ENCODE assay signal across 7 mouse cellular contexts in genomic region chr9:108093586-108093985, GRCm38 (mm10). TPM values are rescaled to one million over a fixed set of nuclear protein-coding genes. Genes with fewer than 3 reads are reported as not detected.
A peak's percentile ranks its signal among the peaks of the same experiment; 100 is the strongest.
DNase-seq lines count a peak whose midpoint lies in the region; ATAC-seq and TF ChIP-seq lines count a peak whose summit lies in the region.

No protein-coding gene starts in this region.

- H3K27ac ChIP-seq in lung, embryonic 14.5 days (ENCODE audit: low read depth) = no peak overlapping the region; the same call in 1 of the 2 replicates
- peak overlapping the region; percentile 84; the same call in 1 of the 2 replicates for H3K27ac ChIP-seq in embryonic facial prominence, embryonic 13.5 days
- H3K27ac ChIP-seq in intestine, postnatal 0 days (ENCODE audit: low read depth, low read length) = peak overlapping the region; percentile 91
- H3K27ac ChIP-seq in olfactory bulb, adult 2 months (ENCODE audit: insufficient read depth, low read depth, low read length) = no peak overlapping the region

- peaks cover 5% of the 10 kb centered on the region for H3K4me1 ChIP-seq in lung, embryonic 14.5 days (ENCODE audit: insufficient read depth)
- H3K4me1 ChIP-seq in embryonic facial prominence, embryonic 13.5 days = peaks cover 19% of the 10 kb centered on the region; the same call in 1 of the 2 replicates
- peaks cover 8% of the 10 kb centered on the region; the same call in 1 of the 2 replicates for H3K4me1 ChIP-seq in intestine, postnatal 0 days (replicated peaks; ENCODE audit: control insufficient read depth, insufficient read depth, low read length)
- H3K4me1 ChIP-seq in olfactory bulb, adult 2 months (ENCODE audit: control insufficient read depth, insufficient read depth, low read length) = peaks cover 14% of the 10 kb centered on the region

- no peaks in the 10 kb centered on the region for H3K27me3 ChIP-seq in lung, embryonic 14.5 days (ENCODE audit: insufficient read depth, low read length)
- H3K27me3 ChIP-seq in embryonic facial prominence, embryonic 13.5 days = no peaks in the 10 kb centered on the region
- no peaks in the 10 kb centered on the region for H3K27me3 ChIP-seq in intestine, postnatal 0 days (replicated peaks; ENCODE audit: control insufficient read depth, insufficient read depth, low read length)

- TF ChIP-seq POLR2A in olfactory bulb, adult 2 months (IDR thresholded peaks at IDR 0.05; ENCODE audit: insufficient read depth, low read depth, low read length) = no peak

- peak overlapping the region; percentile 99 for H3K4me2 ChIP-seq in lung, embryonic 14.5 days
- peak overlapping the region; percentile 96 for H3K4me2 ChIP-seq in embryonic facial prominence, embryonic 13.5 days
- H3K4me2 ChIP-seq in intestine, postnatal 0 days (replicated peaks; ENCODE audit: low read depth) = peak overlapping the region; percentile 93

- peak overlapping the region; percentile 77 for H3K9ac ChIP-seq in lung, embryonic 14.5 days
- peak overlapping the region; percentile 77 for H3K9ac ChIP-seq in embryonic facial prominence, embryonic 13.5 days
- H3K9ac ChIP-seq in intestine, postnatal 0 days (ENCODE audit: low read depth, low read length) = peak overlapping the region; percentile 91

- WGBS in lung, embryonic 14.5 days = 65% methylated on average over 10 of the region's 10 CpGs
- 71% methylated on average over 10 of the region's 10 CpGs for WGBS in embryonic facial prominence, embryonic 13.5 days
- 62% methylated on average over 10 of the region's 10 CpGs for WGBS in intestine, postnatal 0 days
- WGBS in olfactory bulb, adult 2 months = 69% methylated on average over 10 of the region's 10 CpGs

- H3K36me3 ChIP-seq in lung, embryonic 14.5 days (ENCODE audit: insufficient read depth) = peaks cover 39% of the 10 kb centered on the region
- H3K36me3 ChIP-seq in embryonic facial prominence, embryonic 13.5 days = peaks cover 43% of the 10 kb centered on the region
- peaks cover 33% of the 10 kb centered on the region for H3K36me3 ChIP-seq in intestine, postnatal 0 days (ENCODE audit: control insufficient read depth, insufficient read depth)

- peak overlapping the region; percentile 76 for H3K4me3 ChIP-seq in lung, embryonic 14.5 days (ENCODE audit: low read depth, low read length)
- peak overlapping the region; percentile 65 for H3K4me3 ChIP-seq in embryonic facial prominence, embryonic 13.5 days
- H3K4me3 ChIP-seq in intestine, postnatal 0 days (ENCODE audit: low read depth, low read length) = peak overlapping the region; percentile 87
- peak overlapping the region; percentile 57 for H3K4me3 ChIP-seq in olfactory bulb, adult 2 months (ENCODE audit: insufficient read depth, low read depth, low read length)

- peak; percentile 21 for DNase-seq in lung, embryonic 14.5 days
- no peak for DNase-seq in lung, adult 18-20 months
- DNase-seq in frontal cortex, postnatal 10 days (ENCODE audit: low spot score in 2 of 2) = no peak

- H3K9me3 ChIP-seq in lung, embryonic 14.5 days (ENCODE audit: low read depth, low read length) = no peaks in the 10 kb centered on the region
- no peaks in the 10 kb centered on the region for H3K9me3 ChIP-seq in embryonic facial prominence, embryonic 13.5 days
- H3K9me3 ChIP-seq in intestine, postnatal 0 days (ENCODE audit: control insufficient read depth) = no peaks in the 10 kb centered on the region

- TF ChIP-seq CTCF in lung, embryonic 14.5 days (IDR thresholded peaks at IDR 0.05; ENCODE audit: low read depth) = no peak
- no peak for TF ChIP-seq CTCF in intestine, postnatal 0 days (IDR thresholded peaks at IDR 0.05; ENCODE audit: low read depth)
- no peak for TF ChIP-seq CTCF in olfactory bulb, adult 2 months (IDR thresholded peaks at IDR 0.05; ENCODE audit: insufficient read depth, low read depth, low read length)

- ATAC-seq in lung, embryonic 14.5 days (ENCODE audit: insufficient read depth) = no peak
- no peak for ATAC-seq in embryonic facial prominence, embryonic 13.5 days (ENCODE audit: insufficient number of reproducible peaks, insufficient read depth, low FRiP score, low TSS enrichment, low read depth)
- no peak for ATAC-seq in intestine, postnatal 0 days
- no peak for ATAC-seq in inflammation-experienced regulatory T-cells, adult 6 months

RNA-seq across cellular contexts. Expression of gene Apeh, which starts 0.8 kb away (rescaled TPM):
- polyA plus RNA-seq in lung, embryonic 14.5 days (2014; fragmentation: Nextera tagmentation; extraction: Ambion mirVana) = 49.4 and 49.9 TPM in 2 replicates
- 40.8 and 45.6 TPM in 2 replicates for polyA plus RNA-seq in embryonic facial prominence, embryonic 13.5 days (2015; fragmentation: Nextera tagmentation; extraction: Ambion mirVana)
- polyA plus RNA-seq in intestine, postnatal 0 days (2015; fragmentation: Nextera tagmentation; extraction: Ambion mirVana) = 82.6 and 98.4 TPM in 2 replicates
- polyA plus RNA-seq in olfactory bulb, adult 2 months (2012; ENCODE audit: insufficient read depth, insufficient read length, low replicate concordance, missing spikeins) = not detected in 2 replicates
- polyA plus RNA-seq in inflammation-experienced regulatory T-cells, adult 6 months (2017; shearing (Covaris generic)) = 10 to 100 TPM; 35.3 to 52.6 (median 45.0) TPM

RNA-seq across cellular contexts. Expression of gene Rnf123, which starts 10.4 kb away (rescaled TPM):
- polyA plus RNA-seq in lung, embryonic 14.5 days (2014; fragmentation: Nextera tagmentation; extraction: Ambion mirVana) = 27.9 and 30.9 TPM in 2 replicates
- polyA plus RNA-seq in embryonic facial prominence, embryonic 13.5 days (2015; fragmentation: Nextera tagmentation; extraction: Ambion mirVana) = 31.2 and 36.2 TPM in 2 replicates
- polyA plus RNA-seq in intestine, postnatal 0 days (2015; fragmentation: Nextera tagmentation; extraction: Ambion mirVana) = 17.2 and 18.2 TPM in 2 replicates
- polyA plus RNA-seq in olfactory bulb, adult 2 months (2012; ENCODE audit: insufficient read depth, insufficient read length, low replicate concordance, missing spikeins) = not detected in 2 replicates
- polyA plus RNA-seq in inflammation-experienced regulatory T-cells, adult 6 months (2017; shearing (Covaris generic)) = 10 to 100 TPM; 36.0 to 83.5 (median 66.3) TPM

RNA-seq across cellular contexts. Expression of gene Mst1, which starts 13.3 kb away (rescaled TPM):
- 0.18 and 0.20 TPM in 2 replicates for polyA plus RNA-seq in lung, embryonic 14.5 days (2014; fragmentation: Nextera tagmentation; extraction: Ambion mirVana)
- 0.38 and 1.0 TPM in 2 replicates for polyA plus RNA-seq in embryonic facial prominence, embryonic 13.5 days (2015; fragmentation: Nextera tagmentation; extraction: Ambion mirVana)
- polyA plus RNA-seq in intestine, postnatal 0 days (2015; fragmentation: Nextera tagmentation; extraction: Ambion mirVana) = 0.78 and 0.84 TPM in 2 replicates
- not detected in 2 replicates for polyA plus RNA-seq in olfactory bulb, adult 2 months (2012; ENCODE audit: insufficient read depth, insufficient read length, low replicate concordance, missing spikeins)
- under 1 TPM in 2 of 3 experiments, not detected in 1; 0.67 to 0.87 TPM for polyA plus RNA-seq in inflammation-experienced regulatory T-cells, adult 6 months (2017; shearing (Covaris generic))

RNA-seq across cellular contexts. Expression of gene Amigo3, which starts 40.6 kb away (rescaled TPM):
- polyA plus RNA-seq in lung, embryonic 14.5 days (2014; fragmentation: Nextera tagmentation; extraction: Ambion mirVana) = 3.1 and 3.4 TPM in 2 replicates
- polyA plus RNA-seq in embryonic facial prominence, embryonic 13.5 days (2015; fragmentation: Nextera tagmentation; extraction: Ambion mirVana) = 3.4 and 3.7 TPM in 2 replicates
- polyA plus RNA-seq in intestine, postnatal 0 days (2015; fragmentation: Nextera tagmentation; extraction: Ambion mirVana) = 4.4 and 4.8 TPM in 2 replicates
- polyA plus RNA-seq in olfactory bulb, adult 2 months (2012; ENCODE audit: insufficient read depth, insufficient read length, low replicate concordance, missing spikeins) = not detected in 2 replicates
- polyA plus RNA-seq in inflammation-experienced regulatory T-cells, adult 6 months (2017; shearing (Covaris generic)) = 1 to 10 TPM in 2 of 3 experiments, under 1 TPM in 1; 0.69 to 3.9 (median 1.9) TPM

RNA-seq across cellular contexts. Expression of gene Gmppb, which starts 44.5 kb away (rescaled TPM):
- 22.2 and 25.7 TPM in 2 replicates for polyA plus RNA-seq in lung, embryonic 14.5 days (2014; fragmentation: Nextera tagmentation; extraction: Ambion mirVana)
- polyA plus RNA-seq in embryonic facial prominence, embryonic 13.5 days (2015; fragmentation: Nextera tagmentation; extraction: Ambion mirVana) = 27.4 and 31.5 TPM in 2 replicates
- 146 and 154 TPM in 2 replicates for polyA plus RNA-seq in intestine, postnatal 0 days (2015; fragmentation: Nextera tagmentation; extraction: Ambion mirVana)
- polyA plus RNA-seq in olfactory bulb, adult 2 months (2012; ENCODE audit: insufficient read depth, insufficient read length, low replicate concordance, missing spikeins) = not detected in 2 replicates
- 10 to 100 TPM; 15.2 to 19.6 (median 18.4) TPM for polyA plus RNA-seq in inflammation-experienced regulatory T-cells, adult 6 months (2017; shearing (Covaris generic))

Comparison
In these comparisons a context has a peak if more than half of its experiments do, and no peak if none do; other contexts are left out.
1. H3K27ac ChIP-seq: peak in embryonic facial prominence, embryonic 13.5 days (single experiment) and intestine, postnatal 0 days (single experiment); none in lung, embryonic 14.5 days (single experiment) and olfactory bulb, adult 2 months (single experiment).
2. RNA of gene Apeh, which starts 0.8 kb away (polyA plus RNA-seq): 82.6 to 98.4 TPM in intestine, postnatal 0 days, 49.4 to 49.9 TPM in lung, embryonic 14.5 days, 35.3 to 52.6 TPM in inflammation-experienced regulatory T-cells, adult 6 months and 40.8 to 45.6 TPM in embryonic facial prominence, embryonic 13.5 days; not detected in olfactory bulb, adult 2 months; every median in the first group is over 10 times any median in the second.
3. Peak in every context shown above with its lines, with median percentiles within 50 percentile points of each other: H3K4me2 ChIP-seq, H3K4me3 ChIP-seq and H3K9ac ChIP-seq.